Mouse (Mus musculus) neural tube, embryonic 14.5 days (tissue): Measurements from ENCODE around the gene Peak1. TPM values are rescaled to one million over a fixed set of nuclear protein-coding genes. Genes with fewer than 3 reads are reported as not detected.
"Not testable (repeated sequence)": the region's sequence is repeated elsewhere in the genome, so short reads cannot be mapped to it uniquely, and the experiment has no call there.

Experiments used
- ATAC-seq: fragments of 200-750 bp; cut with Nextera tagmentation; 2 replicates; pipeline ENCODE4 v1.8.0; 2017; ENCODE audit warnings: low read depth, mild to moderate bottlenecking, moderate TSS enrichment, moderate library complexity
- H3K27ac ChIP-seq: fragments of 300-500 bp; sonication (generic); 2 replicates; pipeline ENCODE4 v1.5.1; 2014; ENCODE audit warnings: low read depth, mild to moderate bottlenecking, control low read depth, low read length, moderate library complexity, mixed read lengths
- H3K27me3 ChIP-seq: fragments of 300-500 bp; sonication (generic); 2 replicates; pipeline ENCODE4 v1.6.1; 2014; ENCODE audit warnings: low read length; ENCODE audit not compliant: control insufficient read depth, insufficient read depth
- H3K36me3 ChIP-seq: fragments of 300-500 bp; sonication (generic); 2 replicates; pipeline ENCODE4 v1.6.1; 2014; ENCODE audit warnings: low read length, mixed read lengths; ENCODE audit not compliant: control insufficient read depth, insufficient read depth
- H3K4me1 ChIP-seq: fragments of 300-500 bp; sonication (generic); 2 replicates; pipeline ENCODE4 v1.6.1; 2014; ENCODE audit warnings: low read length; ENCODE audit not compliant: control insufficient read depth, insufficient read depth
- H3K4me2 ChIP-seq: fragments of 300-500 bp; sonication (generic); 2 replicates; pipeline ENCODE4 v1.6.1; 2014; ENCODE audit warnings: mild to moderate bottlenecking, low read depth, low read length, control low read depth
- H3K4me3 ChIP-seq: fragments of 300-500 bp; sonication (generic); 2 replicates; pipeline ENCODE4 v1.5.1; 2014; ENCODE audit warnings: low read depth, low read length, control low read depth, mixed read lengths
- H3K9ac ChIP-seq: fragments of 300-500 bp; sonication (generic); replicated peaks from 2 replicates; pipeline ENCODE4 v1.6.1; 2014; ENCODE audit warnings: low read depth, mild to moderate bottlenecking, control low read depth, low read length, mixed read lengths
- H3K9me3 ChIP-seq: fragments of 300-500 bp; sonication (generic); 2 replicates; pipeline ENCODE4 v1.6.1; 2016; ENCODE audit warnings: low read length; ENCODE audit not compliant: control insufficient read depth
- WGBS: fragments of 180-500 bp; shearing (Covaris S2); extraction: QIAGEN DNeasy Blood & Tissue Kit; methylation state at CpG from one replicate; pipeline ENCODE4 v1.1.7; 2014; 5-methylcytosine and 5-hydroxymethylcytosine counted together
- polyA plus RNA-seq: library from polyadenylated mRNA; unstranded; fragments of >200 nt; fragmentation: Nextera tagmentation; extraction: Ambion mirVana; gene quantifications from 2 replicates; pipeline ENCODE4 v1.2.1, GENCODE M21; 2014

The Peak1 gene
- polyA plus RNA-seq, 1 experiment from 2014 or later: 9.0 TPM

DNA sequence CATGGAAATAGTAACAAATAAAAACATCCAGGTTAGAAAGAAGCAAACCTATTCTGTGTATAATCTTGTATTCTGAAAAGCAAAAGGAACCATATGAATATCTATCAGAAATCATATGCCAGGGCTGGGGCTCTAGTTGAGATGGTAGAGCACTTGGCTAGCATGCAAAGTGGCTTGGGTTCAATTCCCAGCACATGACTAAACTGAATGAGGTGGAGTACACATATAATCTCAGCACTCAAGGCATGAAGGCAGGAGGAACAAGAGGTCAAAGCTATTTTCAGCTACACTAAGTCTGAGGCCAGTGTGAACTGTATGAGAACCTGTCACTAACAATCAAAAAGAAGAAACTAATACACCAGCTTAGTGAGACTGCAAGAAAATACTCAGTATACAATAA is 187.0 kb downstream of the Peak1 start:
- H3K27me3 ChIP-seq: no peaks in the 10 kb centered on the region
- ATAC-seq: no peak
- no peak overlapping the region for H3K4me3 ChIP-seq
- H3K27ac ChIP-seq: no peak overlapping the region
- no peaks in the 10 kb centered on the region; the same call in 1 of the 2 replicates for H3K4me1 ChIP-seq
- H3K36me3 ChIP-seq: no peaks in the 10 kb centered on the region
- no peaks in the 10 kb centered on the region for H3K9me3 ChIP-seq
- H3K9ac ChIP-seq: no peak overlapping the region
- H3K4me2 ChIP-seq: no peak overlapping the region

DNA sequence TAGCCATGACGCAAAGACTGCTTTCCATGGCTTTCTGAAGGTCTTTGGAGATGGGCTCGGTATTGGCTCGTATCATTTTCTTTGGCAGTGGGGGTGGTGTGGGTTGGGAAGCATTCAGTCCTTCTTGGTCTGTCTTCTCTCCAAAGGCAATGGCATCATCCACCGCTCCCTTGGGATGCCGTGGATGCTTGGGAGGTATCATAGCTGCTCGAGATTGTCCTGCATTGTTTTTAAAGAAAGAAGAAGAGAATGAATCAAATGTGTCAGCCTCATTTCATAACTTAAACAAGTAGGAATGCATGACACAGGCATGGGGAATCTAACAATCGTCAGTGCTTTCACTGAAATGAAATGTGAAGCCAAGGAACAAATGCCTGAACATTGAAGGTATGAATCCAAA is 190.2 kb downstream of the Peak1 start:
- Histone ChIP-seq H3K9me3 (no peaks in the 10 kb centered on the region), H3K27ac (no peak overlapping the region), H3K36me3 (no peaks in the 10 kb centered on the region), H3K9ac (no peak overlapping the region), H3K4me1 (no peaks in the 10 kb centered on the region), H3K27me3 (no peaks in the 10 kb centered on the region), H3K4me3 (no peak overlapping the region), H3K4me2 (no peak overlapping the region)
- no peak for ATAC-seq
- 90% methylated on average over 7 of the region's 7 CpGs for WGBS

DNA sequence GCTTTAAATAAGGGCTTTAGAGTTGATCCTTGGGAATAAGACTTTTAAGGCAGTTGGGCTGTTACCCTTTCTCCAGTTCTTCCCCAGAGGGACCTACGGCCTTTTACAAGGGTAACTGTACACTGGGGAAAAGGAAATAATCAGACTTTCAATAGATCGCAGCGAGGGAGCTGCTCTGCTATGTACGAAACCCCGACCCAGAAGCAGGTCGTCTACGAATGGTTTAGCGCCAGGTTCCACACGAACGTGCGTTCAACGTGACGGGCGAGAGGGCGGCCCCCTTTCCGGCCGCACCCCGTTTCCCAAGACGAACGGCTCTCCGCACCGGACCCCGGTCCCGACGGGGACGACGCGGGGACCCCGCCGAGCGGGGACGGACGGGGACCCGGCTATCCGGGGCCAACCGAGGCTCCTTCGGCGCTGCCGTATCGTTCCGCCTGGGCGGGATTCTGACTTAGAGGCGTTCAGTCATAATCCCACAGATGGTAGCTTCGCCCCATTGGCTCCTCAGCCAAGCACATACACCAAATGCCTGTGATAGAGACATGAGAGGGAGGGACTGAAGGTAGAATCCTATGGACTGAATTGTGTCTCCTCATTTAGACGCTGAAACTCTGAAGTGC is 194.3 kb downstream of the Peak1 start:
- H3K27ac ChIP-seq, H3K9me3 ChIP-seq, H3K36me3 ChIP-seq, H3K4me2 ChIP-seq, H3K4me1 ChIP-seq, H3K9ac ChIP-seq, H3K4me3 ChIP-seq, H3K27me3 ChIP-seq: not testable (repeated sequence)
- 22% methylated on average over 35 of the region's 45 CpGs for WGBS
- peak; percentile 100 for ATAC-seq

DNA sequence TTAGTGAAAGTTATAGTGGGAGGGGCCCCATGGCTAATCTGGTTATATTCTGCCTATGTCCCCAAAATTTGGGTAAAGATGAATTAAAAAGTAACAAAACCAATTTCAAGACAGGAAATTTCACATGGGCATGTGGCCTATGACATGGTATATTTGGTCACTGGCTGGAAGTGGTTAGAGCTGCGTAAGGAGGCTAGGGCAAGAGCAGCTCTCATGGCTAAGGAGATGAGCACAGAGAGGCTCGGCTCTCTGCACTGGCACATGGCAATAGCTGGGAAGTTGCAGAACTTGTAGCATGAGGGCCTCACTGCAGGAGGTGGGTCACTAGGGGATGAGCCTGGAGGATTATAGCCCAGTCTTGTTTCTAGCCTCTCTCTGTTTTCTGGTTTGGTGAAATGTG is 199.0 kb downstream of the Peak1 start:
- H3K27ac ChIP-seq: no peak overlapping the region
- no peaks in the 10 kb centered on the region for H3K27me3 ChIP-seq
- WGBS: 96% methylated on average over 2 of the region's 2 CpGs
- no peaks in the 10 kb centered on the region for H3K36me3 ChIP-seq
- H3K4me1 ChIP-seq: peaks cover 6% of the 10 kb centered on the region; the same call in 1 of the 2 replicates
- ATAC-seq: no peak
- H3K9me3 ChIP-seq: no peaks in the 10 kb centered on the region
- H3K4me2 ChIP-seq: no peak overlapping the region
- H3K4me3 ChIP-seq: no peak overlapping the region
- H3K9ac ChIP-seq: no peak overlapping the region

DNA sequence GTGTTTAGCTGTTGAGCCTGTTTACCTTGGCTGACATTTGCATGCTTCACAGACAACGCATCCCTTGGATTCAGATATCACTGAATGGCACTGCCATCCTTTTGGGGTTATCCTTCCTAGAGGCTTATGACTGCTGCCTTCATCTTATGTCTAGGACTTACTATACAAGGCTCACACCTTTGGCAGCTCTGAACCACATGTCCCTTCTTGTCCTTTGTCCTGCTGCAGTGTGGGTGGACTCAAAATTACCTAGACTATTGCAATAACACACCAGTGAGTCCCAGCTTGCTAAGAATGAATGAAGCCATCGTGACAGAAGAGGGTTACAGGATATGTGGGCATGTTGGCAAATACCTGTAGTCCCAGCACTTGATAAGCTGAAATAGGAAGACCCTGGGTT is 199.8 kb downstream of the Peak1 start:
- 86% methylated on average over 2 of the region's 2 CpGs for WGBS
- Histone ChIP-seq H3K4me1 (peaks cover 11% of the 10 kb centered on the region; the same call in 1 of the 2 replicates), H3K4me3 (no peak overlapping the region)

DNA sequence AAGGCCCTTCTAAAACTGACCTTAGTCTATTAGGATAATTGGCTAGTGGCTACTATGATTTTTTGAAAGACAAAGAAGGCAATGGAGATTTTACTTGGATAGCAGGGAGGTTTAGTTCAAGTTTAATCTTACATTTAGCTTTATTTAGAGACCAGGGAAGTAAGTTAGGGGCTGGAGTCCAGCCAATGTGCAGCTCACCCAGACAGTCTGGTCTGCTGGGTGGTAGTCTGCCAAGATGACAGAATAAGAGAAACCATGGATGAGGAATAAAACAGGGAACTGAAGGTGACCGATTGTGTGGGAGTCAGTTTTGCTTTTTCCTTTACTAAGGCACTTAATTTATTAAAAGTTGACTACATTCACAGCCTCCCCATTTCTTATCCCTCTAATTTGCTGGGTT is 200.5 kb downstream of the Peak1 start:
- 83% methylated on average over 1 of the region's 1 CpGs for WGBS
- no peak for ATAC-seq

More for the DNA sequence above, 199.8 kb downstream of the Peak1 start:
- ATAC-seq: no peak
- Histone ChIP-seq H3K27ac (no peak overlapping the region), H3K9me3 (no peaks in the 10 kb centered on the region), H3K4me2 (no peak overlapping the region), H3K27me3 (no peaks in the 10 kb centered on the region), H3K9ac (no peak overlapping the region), H3K36me3 (no peaks in the 10 kb centered on the region)

DNA sequence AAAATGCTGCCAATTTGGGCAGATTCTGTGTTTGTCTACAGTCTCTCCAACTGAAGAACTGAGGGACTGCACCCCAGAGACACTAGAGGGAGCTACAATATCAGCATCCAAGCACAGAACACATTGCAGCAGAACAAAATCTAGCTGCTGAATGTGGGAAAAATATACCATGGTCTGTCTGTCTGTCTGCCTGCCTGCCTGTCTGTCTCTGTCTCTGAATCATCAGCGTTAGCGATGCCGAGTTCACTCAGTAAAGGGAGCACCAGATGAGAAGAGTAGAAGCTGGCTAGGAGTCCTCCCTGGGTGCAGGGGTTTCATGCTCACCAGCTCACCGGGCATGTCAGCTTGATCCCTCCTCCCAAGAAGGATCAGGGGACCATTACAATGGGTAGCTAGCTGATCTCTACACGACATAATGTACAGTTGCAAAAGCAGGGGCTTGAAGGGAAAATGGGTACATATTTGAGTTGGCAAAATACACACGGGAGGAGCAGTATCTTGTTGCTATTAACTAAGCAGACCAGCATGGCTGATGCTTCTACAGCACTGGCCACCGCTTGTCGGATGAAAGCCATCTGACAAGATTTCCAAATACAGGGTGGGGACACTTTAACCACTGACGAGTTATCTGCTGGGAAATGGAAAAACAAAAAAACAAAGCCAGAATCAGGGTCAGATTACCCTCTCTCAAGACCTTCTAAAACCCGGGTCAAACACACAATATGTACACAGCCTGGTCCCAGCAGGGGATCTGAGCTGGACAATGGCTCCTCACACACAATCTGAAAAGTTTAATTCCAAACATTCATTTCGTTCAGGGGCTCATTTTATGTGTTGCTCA is 204.2 kb downstream of the Peak1 start:
- Histone ChIP-seq H3K4me1 (peaks cover 11% of the 10 kb centered on the region; the same call in 1 of the 2 replicates), H3K4me3 (0 out of 2 replicates have a peak overlapping the region, but pooled peaks have one; percentile 6), H3K27me3 (no peaks in the 10 kb centered on the region), H3K4me2 (peak overlapping the region; percentile 39), H3K9ac (peak overlapping the region; percentile 26; the same call in 1 of the 2 replicates), H3K36me3 (no peaks in the 10 kb centered on the region), H3K27ac (0 out of 2 replicates have a peak overlapping the region, but pooled peaks have one; percentile 40), H3K9me3 (no peaks in the 10 kb centered on the region)
- ATAC-seq: no peak
- WGBS: 18% methylated on average over 11 of the region's 11 CpGs

More for the DNA sequence above, 200.5 kb downstream of the Peak1 start:
- H3K9me3 ChIP-seq: no peaks in the 10 kb centered on the region
- no peaks in the 10 kb centered on the region for H3K27me3 ChIP-seq
- peaks cover 11% of the 10 kb centered on the region; the same call in 1 of the 2 replicates for H3K4me1 ChIP-seq
- H3K36me3 ChIP-seq: no peaks in the 10 kb centered on the region
- H3K4me3 ChIP-seq: no peak overlapping the region
- H3K4me2 ChIP-seq: no peak overlapping the region
- no peak overlapping the region for H3K27ac ChIP-seq
- H3K9ac ChIP-seq: no peak overlapping the region

DNA sequence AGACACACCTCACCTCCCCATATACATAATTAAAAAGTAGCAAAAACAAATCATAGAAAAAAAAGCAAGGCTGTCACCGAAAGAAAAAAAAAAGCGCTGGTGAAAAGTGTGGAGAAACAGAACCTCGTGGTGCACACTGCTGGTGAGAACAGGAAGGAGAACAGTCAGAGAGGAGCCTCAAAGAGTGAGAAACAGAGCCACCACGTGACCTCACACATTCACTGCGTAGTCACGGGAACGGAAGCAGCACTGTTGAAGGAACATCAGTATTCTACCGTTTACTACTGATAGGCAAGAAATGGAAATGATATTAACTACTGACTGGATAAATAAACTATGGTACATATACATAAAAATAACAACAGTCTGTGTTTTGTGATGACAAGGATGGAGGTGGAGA is 209.1 kb downstream of the Peak1 start:
- no peak for ATAC-seq
- peaks cover 5% of the 10 kb centered on the region; the same call in 1 of the 2 replicates for H3K36me3 ChIP-seq
- peaks cover 5% of the 10 kb centered on the region; the same call in 1 of the 2 replicates for H3K4me1 ChIP-seq
- H3K27ac ChIP-seq: no peak overlapping the region
- no peaks in the 10 kb centered on the region for H3K9me3 ChIP-seq
- H3K4me3 ChIP-seq: no peak overlapping the region
- WGBS: 86% methylated on average over 8 of the region's 8 CpGs
- H3K27me3 ChIP-seq: no peaks in the 10 kb centered on the region
- H3K4me2 ChIP-seq: no peak overlapping the region
- no peak overlapping the region for H3K9ac ChIP-seq

DNA sequence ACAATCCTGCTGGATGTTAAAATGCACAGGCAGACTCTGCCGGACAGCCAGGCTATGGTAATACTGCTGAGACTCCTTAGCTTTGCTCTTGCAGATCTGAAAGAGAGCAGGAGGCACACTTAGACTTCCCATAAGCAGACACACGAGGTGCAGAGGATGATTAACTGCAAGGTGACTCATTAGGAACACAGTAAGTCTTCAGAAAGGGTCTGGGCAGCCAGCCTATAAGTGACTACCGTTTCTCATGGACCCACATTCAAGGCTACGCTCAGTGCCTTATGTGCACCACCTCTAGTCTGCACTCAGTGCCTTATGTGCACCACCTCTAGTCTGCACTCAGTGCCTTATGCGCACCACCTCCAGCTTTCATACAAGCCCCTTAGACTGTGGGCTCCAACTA is 210.4 kb downstream of the Peak1 start:
- Histone ChIP-seq H3K27ac (no peak overlapping the region), H3K4me2 (no peak overlapping the region), H3K4me3 (no peak overlapping the region), H3K36me3 (peaks cover 5% of the 10 kb centered on the region; the same call in 1 of the 2 replicates), H3K9ac (no peak overlapping the region), H3K27me3 (no peaks in the 10 kb centered on the region), H3K9me3 (no peaks in the 10 kb centered on the region), H3K4me1 (no peaks in the 10 kb centered on the region)
- 81% methylated on average over 5 of the region's 5 CpGs for WGBS
- ATAC-seq: no peak
